Mouse (Mus musculus): ENCODE measurements around the gene Wbp1l. TPM values are rescaled to one million over a fixed set of nuclear protein-coding genes. Genes with fewer than 3 reads are reported as not detected.
"Not testable (repeated sequence)": the region's sequence is repeated elsewhere in the genome, so short reads cannot be mapped to it uniquely, and the experiment has no call there.

Gene Wbp1l
- total RNA-seq (2014; fragmentation: Nextera tagmentation) = 16.1 and 24.1 TPM in 2 replicates
- total RNA-seq (2017) = 17.9 and 20.8 TPM in 2 replicates

DNA sequence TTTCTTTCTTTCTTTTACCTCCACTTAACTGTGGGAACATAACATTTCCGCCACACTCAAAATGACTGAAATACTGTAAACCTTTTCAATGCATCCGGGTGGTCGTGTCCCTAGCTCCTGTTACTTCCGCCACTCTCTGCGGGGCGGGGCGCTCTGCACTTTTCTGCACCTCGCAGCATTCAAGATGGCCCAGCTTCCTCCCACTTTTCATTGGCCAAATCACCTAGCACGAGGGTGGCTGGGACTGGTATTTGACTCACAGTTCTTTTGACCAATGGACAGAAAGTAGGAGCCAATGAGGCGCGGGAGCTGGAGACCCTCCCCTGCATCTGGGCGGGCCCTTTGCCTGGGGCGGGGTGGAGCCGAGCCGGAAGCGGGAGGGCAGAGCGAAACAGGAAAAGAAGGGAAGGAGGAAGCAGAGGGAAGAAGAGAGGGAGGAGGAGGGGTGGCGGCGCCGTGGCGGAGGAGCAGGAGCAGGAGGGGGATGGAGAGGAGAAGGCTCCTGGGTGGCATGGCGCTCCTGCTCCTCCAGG, at the start of gene Wbp1l:
Gene Wbp1l (plus strand): TSS at position 365 of the 533 bp plus-strand sequence.
- ATAC-seq (replicated peaks; ENCODE audit: low FRiP score, low TSS enrichment, poor library complexity, severe bottlenecking) = peak; percentile 99

- no peak for ATAC-seq (replicated peaks; ENCODE audit: low FRiP score, low TSS enrichment, poor library complexity, severe bottlenecking)
Observed at GRCm38 (mm10) chr19:46550385-46550784, 48.5 kb upstream of the Wbp1l start.

- ATAC-seq (replicated peaks; ENCODE audit: low FRiP score, low TSS enrichment, poor library complexity, severe bottlenecking) = no peak
Observed at GRCm38 (mm10) chr19:46552496-46552895, 46.4 kb upstream of the Wbp1l start.

DNA sequence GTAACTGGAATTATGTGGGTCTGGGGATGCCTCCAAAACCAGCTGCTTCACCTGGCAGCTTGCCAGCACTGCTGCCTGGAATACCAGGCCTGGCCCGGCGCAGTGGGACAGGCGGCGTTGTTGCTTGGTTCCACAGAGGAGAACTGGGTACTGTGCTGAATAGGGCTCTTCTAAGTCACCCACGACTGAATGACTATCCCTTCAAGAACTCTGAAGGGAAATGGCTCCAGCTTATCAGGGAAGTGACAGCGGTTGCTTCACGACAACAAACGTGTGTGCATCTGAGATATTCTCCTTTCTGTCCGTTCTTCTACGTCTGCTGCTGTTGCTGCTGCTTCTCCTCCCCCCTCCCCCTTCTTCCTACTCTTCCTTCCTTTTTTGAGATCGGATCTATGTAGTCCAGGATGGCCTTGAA, 45.3 kb upstream of the Wbp1l start:
- peak; percentile 91 for ATAC-seq (replicated peaks; ENCODE audit: low FRiP score, low TSS enrichment, poor library complexity, severe bottlenecking)

DNA sequence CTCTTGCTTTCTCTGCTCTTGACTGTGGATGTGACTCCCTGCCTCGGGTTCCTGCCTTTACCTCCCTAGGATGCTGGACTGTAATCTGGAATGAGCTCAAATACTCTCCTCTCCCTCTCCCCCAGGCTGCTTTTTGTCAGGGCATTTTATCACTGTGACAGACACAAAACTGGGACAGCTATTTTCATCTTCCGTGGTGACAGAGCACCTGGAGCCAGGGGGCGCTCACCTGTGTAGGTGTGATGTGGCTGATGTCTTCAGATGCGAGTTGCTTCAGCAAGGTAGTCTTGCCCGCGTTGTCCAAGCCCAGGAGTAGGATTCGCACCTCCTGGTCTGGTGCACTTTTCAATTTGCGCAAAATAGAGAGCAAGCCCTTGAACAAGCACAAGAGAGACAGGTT, 40.9 kb upstream of the Wbp1l start:
- no peak for ATAC-seq (replicated peaks; ENCODE audit: low FRiP score, low TSS enrichment, poor library complexity, severe bottlenecking)

GRCm38 (mm10) chr19:46558631-46559030, 40.3 kb upstream of the Wbp1l start:
- ATAC-seq (replicated peaks; ENCODE audit: low FRiP score, low TSS enrichment, poor library complexity, severe bottlenecking) = no peak

- ATAC-seq (replicated peaks; ENCODE audit: low FRiP score, low TSS enrichment, poor library complexity, severe bottlenecking) = peak; percentile 69
Observed at GRCm38 (mm10) chr19:46562132-46562531, 36.8 kb upstream of the Wbp1l start.

GRCm38 (mm10) chr19:46562581-46563515, 36.0 kb upstream of the Wbp1l start:
- no peak for ATAC-seq (replicated peaks; ENCODE audit: low FRiP score, low TSS enrichment, poor library complexity, severe bottlenecking)

DNA sequence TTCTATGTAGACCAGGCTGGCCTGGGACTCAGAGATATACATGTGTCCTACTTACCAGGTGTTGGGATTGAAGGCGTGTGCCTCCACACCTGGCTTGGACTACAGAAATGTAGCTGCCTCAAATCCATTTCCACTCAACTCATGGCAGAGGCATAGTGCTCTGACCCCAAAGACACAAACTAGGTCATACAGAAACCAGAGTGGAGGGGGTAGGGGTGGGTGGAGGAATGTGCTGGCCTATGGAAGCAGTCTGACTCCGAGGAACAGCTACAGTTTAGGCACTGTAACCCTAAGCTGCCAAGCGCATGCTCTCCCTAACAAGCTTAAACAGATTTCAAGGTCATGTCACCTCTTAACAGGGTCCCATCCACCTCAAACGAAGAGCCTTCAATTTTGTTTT, 35.3 kb upstream of the Wbp1l start:
- ATAC-seq (replicated peaks; ENCODE audit: low FRiP score, low TSS enrichment, poor library complexity, severe bottlenecking) = no peak

- no peak for ATAC-seq (replicated peaks; ENCODE audit: low FRiP score, low TSS enrichment, poor library complexity, severe bottlenecking)
Observed at GRCm38 (mm10) chr19:46564043-46564462, 34.8 kb upstream of the Wbp1l start.

DNA sequence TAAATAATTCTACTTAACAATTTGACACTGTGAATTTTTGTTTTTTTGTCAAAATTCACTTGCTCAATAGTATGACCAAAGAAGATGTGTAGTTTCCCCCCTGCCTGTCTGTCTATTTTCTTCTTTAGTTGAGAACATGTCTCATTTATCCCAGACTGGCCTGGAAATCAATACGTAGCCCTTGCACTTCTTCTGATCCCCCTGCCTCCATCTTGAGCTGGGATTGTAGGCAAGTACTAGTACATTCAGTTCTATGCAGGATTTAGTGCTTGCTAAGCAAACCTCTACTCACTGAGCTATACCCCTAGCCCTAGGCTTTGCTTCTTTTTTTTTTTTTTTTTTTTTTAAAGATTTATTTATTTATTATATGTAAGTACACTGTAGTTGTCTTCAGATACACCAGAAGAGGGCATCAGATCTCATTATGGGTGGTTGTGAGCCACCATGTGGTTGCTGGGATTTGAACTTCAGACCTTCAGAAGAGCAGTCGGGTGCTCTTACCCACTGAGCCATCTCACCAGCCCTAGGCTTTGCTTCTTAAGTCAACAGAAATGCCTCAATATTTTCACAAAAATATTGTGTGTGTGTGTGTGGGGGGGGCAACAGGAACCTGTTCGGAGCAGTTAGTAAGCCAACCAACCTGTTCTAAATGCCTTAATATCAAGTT, 27.5 kb upstream of the Wbp1l start:
- not testable (repeated sequence) for ATAC-seq (replicated peaks; ENCODE audit: low FRiP score, low TSS enrichment, poor library complexity, severe bottlenecking)

DNA sequence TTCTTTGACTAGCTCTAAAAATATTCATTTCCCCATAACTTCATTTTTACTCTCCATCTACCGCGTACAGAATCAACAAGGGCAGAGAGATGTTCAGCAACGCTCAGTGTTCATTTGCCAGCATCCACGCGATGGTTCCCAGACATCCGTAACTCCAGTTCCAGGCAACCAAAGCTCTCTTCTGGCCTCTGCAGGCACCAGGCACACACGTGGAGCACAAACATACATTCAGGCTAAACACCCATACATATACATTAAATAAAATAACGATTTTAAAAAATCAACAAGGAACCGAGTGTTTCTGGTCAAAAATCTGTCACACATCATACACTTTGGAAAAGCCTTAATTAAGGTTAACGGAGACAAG, 27.0 kb upstream of the Wbp1l start:
- no peak for ATAC-seq (replicated peaks; ENCODE audit: low FRiP score, low TSS enrichment, poor library complexity, severe bottlenecking)

- ATAC-seq (replicated peaks; ENCODE audit: low FRiP score, low TSS enrichment, poor library complexity, severe bottlenecking) = peak; percentile 25; the same call in 1 of the 2 replicates
Observed at GRCm38 (mm10) chr19:46572548-46572947, 26.3 kb upstream of the Wbp1l start.

- peak; percentile 97 for ATAC-seq (replicated peaks; ENCODE audit: low FRiP score, low TSS enrichment, poor library complexity, severe bottlenecking)
Observed at GRCm38 (mm10) chr19:46572951-46573937, 25.6 kb upstream of the Wbp1l start, which contains the start of the genes Arl3 and Sfxn2. Arl3 (minus strand) TSS chr19:46573198. Sfxn2 (plus strand) TSS chr19:46573365.

- ATAC-seq (replicated peaks; ENCODE audit: low FRiP score, low TSS enrichment, poor library complexity, severe bottlenecking) = no peak
Observed at GRCm38 (mm10) chr19:46573990-46574389, 24.9 kb upstream of the Wbp1l start.

GRCm38 (mm10) chr19:46575196-46575595, 23.7 kb upstream of the Wbp1l start:
- no peak for ATAC-seq (replicated peaks; ENCODE audit: low FRiP score, low TSS enrichment, poor library complexity, severe bottlenecking)

DNA sequence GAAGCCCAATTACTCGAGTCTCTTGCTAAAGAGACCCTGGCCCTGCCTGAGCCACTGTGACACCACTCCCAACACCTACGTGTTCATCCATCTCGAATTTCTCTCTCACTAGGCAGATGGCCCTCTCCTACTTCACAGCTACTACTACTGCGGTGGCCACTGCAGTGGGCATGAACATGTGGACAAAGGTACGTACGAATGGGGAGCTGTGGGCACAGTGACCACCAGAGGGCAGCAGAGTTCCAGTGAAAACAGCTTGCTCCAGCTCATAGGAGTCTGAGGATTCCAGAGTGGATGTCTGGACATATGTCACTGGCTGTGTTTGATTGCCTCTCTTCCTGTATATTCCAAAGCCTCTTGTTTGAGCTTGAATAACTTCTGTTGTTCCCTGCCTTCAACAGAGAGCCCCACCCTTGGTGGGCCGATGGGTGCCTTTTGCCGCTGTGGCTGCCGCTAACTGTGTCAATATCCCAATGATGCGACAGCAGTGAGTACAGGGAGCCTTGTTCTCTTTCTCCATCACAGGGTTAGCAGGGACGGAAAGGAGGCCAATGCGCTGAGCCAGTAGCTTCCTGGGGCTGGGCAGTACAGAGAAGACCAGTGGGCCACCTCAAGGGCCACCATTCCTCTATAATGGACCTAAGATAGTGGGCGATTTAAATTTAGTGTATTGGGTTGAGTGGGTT, 10.9 kb upstream of the Wbp1l start:
- peak; percentile 82 for ATAC-seq (replicated peaks; ENCODE audit: low FRiP score, low TSS enrichment, poor library complexity, severe bottlenecking)

GRCm38 (mm10) chr19:46591575-46591974, 7.3 kb upstream of the Wbp1l start:
- no peak for ATAC-seq (replicated peaks; ENCODE audit: low FRiP score, low TSS enrichment, poor library complexity, severe bottlenecking)
